Mouse (Mus musculus) thymus, postnatal 4 days (tissue): ENCODE measurements around the gene Abcb9.
A peak's percentile ranks its signal among the peaks of the same experiment; 100 is the strongest.

Source experiments
- DNase-seq: peaks from one replicate; pipeline ENCODE4 v3.0.0; 2021

The Abcb9 gene

DNA sequence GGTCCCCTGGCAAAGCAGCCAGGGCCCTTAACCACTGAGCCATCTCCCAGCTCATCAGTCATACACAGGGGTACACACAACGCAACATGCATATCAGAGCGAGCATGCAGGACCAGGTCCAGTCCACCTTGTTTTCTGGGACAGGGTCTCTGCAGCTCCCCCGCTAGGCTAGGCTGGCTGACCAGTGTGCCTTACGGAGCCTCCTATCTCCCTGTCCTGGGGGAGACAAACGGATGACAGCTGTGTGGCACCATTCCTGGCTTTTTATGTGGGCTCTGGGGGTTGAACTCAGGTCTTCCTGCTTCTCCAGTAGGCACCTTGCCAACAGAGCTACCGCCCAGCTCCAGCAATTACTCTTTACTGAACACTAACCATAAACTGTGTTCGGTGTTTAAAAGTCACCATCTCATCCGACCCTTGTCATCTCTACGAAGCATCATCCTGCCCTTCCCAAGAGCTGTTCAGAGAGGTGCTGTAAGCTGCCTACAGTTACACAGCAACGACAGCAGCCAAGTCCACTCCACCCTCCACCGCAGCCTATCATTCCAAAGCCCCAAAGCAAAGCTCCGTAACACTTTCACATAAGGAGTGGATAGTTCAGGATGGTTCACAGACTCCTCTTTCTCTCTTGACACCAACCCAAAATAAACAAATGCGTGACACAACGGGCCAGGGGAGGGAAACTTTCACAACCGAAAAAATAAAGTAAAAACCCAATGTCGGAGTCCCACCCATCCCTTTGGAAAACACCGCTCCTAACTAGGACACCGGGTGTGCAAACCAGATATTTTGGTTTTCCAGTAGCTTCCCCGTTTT, 66.2 kb downstream of the Abcb9 start:
- DNase-seq: no peak

DNA sequence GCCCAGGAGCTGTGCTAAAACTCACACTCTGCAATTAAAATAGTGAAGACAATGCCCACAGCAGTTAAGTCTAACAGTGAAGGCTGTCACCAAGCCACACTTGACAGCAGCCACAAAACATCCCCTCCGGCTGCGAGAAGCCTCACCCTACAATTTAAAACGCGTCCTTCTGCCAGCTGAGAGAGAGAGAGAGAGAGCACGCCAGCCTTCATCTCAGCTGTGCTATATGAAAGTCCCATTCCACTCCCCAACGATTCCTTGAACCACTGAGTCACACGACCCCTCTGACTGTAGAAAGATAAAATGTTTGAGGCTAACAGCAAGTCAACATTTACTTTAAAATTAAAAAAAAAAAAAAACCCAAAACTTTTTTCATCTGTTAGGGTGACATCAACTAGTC, 66.9 kb downstream of the Abcb9 start:
- peak; percentile 49 for DNase-seq

DNA sequence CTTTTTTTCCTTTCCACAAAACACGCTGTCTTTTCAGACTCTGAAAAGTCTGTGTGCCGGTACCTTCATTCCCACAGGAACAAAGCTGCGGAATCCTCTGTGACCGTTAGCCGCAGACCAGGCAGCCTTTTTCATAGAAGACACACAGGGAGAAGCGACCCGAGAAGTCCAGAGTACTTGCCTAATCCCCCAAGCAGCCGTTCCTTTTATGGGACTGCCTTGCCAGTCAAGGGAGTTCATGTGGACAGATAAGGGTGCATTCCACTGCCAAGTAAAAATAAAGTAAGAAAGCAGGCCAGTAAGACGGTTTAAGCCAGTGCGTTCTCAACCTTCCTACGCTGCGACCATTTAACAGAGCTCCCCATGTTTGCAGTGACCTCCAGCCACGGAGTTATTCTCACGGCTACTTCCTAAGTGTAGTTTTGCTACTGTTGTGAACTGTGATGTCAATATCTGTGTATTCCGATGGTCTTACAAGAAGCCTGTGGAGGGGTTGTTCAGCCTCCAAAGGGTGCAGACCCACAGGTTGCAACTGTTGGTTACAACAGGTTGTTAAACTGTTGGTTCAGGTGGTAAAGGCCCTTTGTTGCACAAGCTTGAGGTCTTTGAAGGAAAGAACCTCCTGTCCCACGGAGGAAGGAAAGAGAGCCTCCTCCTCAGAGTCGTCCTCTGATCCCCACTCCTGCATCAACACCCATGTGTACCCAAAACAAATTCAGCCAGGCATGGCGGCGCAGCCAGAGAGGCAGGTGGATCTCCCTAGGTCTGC, 67.7 kb downstream of the Abcb9 start:
- no peak for DNase-seq

DNA sequence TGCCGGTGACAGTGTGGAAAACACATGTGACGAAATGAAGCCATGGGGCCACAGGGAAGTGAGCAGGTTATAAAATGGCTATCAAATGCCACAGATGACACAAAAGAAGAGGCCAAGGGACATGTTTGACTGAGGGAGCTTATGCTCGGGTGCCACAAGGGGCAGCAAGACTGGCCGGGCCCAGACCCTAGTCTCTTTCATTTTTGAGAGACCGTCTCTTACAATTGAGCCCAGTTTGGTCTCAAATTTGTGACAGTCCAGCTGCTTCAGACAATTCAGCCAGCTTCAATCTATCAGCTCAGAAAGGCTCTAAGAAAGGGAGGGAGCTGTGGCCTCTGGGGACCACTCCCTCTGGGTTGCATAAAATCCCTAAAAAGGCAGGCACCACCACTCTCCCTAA, 69.0 kb downstream of the Abcb9 start:
- no peak for DNase-seq

DNA sequence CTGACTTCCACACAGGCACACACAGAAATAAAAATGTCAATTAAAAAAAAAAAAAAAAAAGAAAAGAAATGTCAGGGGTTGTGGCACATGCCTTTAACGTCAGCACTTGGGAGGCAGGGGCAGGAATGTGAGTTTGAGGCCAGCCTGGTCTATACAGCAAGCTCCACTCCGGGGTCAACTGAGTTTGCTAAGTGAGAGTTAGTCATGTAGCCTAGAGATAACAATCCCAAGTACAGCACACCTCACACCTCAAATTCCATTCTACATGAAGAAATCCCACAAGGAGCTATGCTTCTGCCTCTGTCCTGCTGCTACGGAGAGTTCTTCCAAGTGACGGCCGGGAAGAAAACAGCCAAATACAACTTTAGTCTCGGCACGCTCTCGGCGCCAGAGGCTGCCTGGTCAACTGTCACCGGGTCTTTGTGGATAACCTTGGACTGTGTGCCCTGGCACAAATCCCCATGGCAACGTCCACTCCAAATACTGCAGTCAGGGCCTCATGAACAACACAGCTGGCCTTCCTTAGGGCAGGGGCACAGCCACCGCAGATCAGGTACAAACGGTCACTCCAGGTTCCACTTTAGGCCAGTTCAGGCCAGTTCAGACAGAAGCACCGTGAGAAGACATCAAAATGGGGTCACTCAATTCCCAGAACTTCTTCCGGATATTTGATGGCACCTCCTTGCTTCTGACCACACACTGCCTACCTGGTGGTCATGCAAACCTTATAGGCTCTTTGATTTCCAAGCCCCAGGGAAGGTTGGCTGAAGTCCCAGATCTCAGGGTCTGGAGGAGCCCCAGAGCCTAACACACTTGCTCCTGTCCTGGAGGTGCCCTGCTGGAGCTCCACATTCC, 69.8 kb downstream of the Abcb9 start:
- DNase-seq: no peak

DNA sequence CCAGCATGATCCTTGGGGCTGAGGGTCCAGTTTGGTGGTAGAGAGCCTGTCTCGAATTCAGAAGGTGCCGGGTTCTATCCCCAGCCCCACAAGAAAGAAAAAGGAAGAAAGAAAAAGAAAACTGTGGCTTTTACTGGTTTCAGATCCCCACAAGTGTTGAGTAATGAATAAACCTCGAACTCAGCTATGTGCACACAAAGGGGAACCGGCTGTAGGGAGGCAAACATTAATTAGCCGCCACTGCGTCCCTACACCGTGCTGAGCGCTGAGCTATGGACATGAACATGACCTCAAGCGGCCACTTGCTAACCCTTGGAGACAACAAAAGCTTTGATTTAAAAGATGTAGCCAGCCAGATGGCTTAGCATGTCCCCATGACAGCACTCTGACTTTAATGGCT, 70.5 kb downstream of the Abcb9 start:
- DNase-seq: no peak

DNA sequence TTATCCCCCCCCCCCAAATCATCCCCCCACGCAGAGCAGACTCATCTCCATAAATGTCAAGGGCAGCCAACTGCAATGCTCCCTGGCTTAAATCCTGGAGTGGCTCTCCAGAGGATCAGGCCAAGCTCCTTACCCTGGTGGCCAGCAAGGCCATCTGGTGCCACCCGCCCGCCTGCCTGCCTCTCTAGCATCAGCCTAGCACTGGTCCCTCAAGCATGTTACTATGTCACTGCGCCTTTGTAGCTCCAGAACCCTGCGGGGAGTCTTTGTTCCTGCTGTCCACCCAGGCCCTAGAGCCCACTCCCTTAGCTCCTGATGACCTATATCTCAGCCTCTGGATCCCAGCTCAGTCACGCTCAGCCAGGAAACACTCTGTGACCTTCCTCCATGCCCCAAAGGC, 70.9 kb downstream of the Abcb9 start:
- no peak for DNase-seq

DNA sequence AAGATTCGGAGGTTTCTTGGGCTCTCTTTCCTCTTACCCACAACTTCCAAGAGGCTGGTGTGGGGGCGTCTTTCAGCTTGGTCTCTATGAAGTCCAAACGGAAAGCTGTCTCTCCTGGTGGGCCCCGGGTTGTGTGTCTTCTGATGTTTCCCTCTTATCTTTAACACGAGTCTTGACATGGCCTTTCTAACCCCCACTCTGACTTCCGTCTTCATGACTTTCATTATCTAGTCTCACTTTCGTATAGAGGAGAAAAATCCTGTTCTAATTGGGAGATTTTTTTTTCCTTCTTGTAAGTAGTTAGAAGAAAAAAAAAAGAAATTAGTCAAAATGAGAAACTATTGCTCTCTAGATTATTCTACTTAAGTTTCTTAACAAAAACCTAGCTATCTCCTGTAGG, 73.2 kb downstream of the Abcb9 start:
- no peak for DNase-seq

DNA sequence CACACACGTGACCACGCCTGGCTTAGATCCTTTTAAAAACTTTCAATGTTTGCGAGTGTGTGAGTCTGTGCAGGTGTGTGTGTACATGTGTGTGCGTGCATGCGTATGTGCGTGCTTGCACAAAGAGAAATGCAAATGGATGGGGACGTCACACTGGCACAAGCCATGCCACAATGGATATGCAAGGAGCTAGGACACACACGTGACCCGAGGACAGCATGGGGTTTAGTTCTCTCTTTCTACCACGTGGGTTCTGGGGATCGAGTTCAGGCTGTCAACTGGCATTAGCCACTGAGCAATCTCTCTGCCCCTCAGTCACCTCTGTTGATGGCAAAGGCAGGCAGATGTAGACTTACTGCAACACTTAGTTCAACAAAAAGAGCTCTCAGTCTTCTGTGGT, 73.9 kb downstream of the Abcb9 start:
- no peak for DNase-seq

DNA sequence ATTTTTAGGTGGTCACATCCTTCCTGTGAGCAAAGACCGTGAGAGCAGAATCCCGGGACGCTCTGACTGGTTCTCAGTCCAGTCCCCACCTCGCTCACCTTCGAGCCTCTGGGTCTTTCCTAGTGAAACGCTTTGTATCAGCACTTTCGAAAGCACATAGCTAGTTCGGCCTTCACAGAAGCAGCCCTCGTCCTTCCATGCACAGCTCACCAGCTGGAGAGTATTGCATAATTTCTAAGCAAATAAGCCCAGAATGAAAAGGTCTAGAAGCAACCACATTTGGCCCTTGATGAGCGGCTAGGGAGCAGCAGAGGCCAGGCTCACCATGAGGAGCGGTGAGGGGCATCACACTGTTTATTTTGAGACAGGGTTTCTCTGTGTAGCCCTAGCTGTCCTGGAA, 74.5 kb downstream of the Abcb9 start:
- DNase-seq: no peak

DNA sequence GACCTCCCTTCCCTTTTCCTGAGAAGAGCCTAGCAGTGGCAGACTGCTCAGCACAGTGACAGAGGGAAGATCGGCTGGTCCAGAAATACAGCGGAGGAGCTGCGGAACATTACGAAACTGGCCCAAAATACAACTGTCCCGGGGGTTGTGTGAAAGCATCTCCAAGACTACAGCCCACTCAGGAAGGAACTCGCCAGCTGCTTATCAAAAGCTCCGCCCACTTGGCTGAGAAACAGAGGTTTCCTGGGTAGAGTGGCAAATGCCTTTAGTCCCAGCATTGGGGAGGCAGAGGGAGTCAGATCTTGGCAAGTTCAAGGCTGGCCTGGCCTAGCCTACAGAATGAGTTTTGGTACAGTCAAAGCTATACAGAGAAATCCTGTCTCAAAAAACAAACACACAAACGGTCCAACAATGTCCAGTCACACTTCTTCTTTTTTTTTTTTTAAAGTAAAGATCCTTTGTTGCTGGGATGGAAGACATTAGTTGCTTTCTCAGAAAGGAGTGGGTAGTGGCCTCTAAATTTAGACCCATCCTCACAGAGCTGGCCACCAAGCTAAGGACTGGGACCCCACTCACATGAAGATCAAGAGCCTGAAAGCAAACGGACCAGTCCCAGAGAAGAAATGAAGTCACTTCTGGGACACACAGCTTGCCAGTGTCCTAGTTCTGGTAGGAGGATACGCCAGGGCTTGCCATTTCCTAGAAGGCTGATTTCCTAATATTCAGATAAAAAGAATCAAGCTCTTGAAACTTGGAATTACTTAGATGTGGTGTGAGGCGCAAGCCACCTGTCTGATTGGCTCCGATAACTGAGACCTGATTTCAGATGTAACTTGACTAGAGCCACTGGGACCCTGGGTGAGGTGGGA, 76.0 kb downstream of the Abcb9 start:
- peak; percentile 63 for DNase-seq

DNA sequence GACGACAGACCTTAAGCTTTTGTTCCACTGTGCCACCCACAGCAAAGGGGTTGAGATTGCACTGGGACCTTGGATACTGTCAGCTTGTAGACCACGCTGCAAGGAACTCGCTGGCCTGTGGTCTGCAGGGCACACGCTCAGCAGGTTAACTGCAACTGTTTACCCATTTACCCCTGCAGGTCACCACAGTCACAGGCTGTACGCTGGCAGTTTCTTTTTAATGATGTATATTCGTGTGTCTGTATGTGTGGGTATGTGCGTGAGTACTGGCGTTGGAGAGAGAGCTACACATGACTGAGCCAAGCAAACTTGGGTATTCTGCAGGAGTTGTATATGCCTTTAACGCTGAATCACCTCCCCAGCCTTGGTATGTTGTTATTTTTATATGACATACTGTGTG, 76.9 kb downstream of the Abcb9 start:
- no peak for DNase-seq

DNA sequence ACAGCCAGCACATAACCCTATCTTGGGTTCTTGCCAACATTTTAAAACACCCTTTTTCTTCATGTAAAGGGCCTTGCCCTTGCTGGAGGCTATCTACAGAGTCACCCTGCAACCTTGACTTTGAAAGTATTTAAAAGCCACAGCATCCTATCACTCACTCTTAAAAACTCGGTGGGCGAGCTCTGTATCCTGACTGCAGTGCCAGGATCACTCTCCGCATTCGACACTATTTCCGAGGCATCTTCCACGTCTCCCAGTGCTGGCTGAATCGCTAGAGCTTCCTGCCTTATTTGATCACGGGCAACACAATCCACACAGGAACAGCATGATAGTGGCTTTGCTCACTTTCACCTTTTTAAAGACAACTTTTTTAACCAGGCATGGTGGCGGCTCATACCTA, 77.7 kb downstream of the Abcb9 start:
- DNase-seq: no peak

DNA sequence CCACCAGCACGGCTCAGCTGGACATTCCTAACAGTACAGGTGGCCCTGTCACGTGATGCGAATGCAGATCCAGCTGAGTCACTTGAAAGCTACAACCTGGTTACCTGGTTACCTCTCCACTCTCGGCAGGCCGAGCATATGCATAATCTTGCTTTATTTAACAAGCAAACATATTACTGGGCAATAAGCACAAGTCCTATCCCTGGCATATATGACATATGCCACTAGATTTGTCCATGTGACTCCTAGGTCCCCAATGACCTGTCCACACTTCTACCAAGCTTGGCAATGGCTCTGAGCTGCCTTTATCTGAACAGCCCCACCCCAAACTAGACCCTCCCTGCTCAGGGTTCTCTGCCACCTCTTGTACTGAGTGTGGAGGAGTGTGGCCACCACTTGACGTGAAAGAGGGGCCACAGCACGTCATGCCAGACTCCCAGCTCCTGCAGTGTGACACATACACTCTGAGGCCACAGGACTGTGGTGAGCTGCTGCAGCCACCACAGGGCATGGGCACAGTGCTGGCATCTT, 79.2 kb downstream of the Abcb9 start:
- no peak for DNase-seq

DNA sequence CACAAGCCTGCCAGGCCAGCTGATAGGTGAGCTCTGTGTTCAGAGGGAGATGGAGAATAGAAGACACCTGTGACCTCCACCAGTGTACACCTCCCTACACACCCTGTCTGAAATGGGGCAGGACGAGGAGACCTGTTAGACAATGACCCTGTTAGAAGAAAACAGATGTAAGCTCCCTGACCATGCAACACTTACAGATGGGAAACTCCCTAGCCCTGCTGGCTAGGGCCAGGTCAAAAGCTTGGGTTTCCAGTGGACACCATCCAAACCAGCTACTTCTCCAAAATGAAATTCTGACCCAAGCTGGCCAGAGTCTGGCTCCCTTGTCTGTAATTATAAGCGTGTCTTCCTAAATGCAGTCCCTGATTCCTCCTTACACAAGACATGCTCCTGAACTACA, 79.9 kb downstream of the Abcb9 start:
- no peak for DNase-seq

DNA sequence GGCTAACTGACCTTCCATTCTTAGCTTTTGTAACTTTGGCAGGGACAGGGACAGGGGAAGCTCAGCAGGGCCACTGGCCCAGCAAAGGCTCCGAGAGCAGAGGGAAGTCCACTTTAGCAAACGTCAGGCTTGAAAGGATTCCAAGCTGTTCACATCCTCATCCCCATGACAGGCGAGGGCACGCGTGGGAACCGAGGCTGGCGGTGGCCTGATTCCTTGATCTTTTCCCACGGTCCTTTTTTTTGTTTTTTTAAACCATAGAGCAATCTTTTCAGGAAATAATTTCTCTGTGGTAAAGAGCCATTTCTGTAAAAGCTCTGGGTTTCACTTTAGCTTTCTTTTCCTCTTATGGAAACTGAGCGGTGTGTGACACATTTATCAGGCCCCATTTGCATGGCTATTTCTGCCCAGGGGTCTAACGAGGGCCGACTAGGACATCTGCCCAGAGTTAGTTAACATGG, 80.8 kb downstream of the Abcb9 start:
- no peak for DNase-seq

DNA sequence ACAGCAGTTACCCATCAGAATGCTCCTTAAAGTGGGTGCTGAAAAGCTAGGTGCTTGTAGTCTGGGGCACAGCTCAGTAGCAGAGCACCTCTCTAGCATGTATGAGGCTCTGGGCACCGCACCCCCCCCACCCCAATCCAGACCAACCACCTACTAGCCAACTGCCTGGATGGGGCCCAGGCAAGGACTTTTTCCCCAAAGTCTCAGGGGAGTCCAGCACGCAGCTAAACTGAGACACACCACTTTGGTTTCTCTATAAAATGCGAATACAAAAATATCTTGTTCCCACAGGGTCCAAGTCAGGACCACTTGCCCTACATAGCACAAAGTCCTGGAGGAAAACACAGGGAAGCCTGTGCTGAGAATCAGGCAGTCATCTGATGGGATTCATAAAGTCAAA, 81.4 kb downstream of the Abcb9 start:
- DNase-seq: no peak

DNA sequence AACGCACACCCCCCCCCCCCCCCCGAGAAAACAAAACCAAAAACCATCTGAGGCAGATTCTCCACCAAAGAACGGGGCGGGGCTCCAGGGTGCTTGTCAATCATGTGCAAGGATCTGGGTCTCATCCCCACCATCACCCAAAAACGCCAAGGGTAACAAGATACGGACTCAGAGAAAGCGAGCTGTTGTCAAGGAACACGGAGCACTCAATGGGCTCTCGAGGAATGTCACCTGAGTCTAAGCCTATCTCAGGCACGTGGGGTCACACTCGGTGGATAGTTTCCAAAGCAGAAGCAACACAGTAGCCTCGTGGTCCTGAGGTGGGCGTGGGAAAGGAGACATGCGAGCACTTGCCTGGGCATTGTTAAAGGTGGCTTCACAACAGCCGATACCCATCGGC, 81.9 kb downstream of the Abcb9 start:
- DNase-seq: no peak

DNA sequence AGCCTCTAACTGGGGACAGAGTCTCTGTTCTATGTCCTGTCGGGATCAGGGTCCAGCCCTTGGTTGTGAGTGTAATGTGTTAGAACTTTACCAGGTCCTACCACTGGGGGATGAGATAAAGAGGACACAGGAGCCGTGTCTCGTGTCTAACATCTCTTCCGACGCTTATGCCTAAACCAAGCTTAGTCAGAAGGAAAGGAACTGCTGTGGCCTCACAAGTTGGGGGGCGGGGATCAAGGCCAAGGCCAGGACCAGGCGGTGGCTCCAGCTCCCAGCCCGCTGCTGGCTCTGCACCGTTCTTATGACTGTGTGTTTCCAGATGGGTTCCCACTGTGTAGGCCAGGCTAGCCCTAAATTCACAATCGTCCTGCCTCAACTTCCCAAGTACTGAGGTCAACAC, 82.7 kb downstream of the Abcb9 start:
- no peak for DNase-seq

DNA sequence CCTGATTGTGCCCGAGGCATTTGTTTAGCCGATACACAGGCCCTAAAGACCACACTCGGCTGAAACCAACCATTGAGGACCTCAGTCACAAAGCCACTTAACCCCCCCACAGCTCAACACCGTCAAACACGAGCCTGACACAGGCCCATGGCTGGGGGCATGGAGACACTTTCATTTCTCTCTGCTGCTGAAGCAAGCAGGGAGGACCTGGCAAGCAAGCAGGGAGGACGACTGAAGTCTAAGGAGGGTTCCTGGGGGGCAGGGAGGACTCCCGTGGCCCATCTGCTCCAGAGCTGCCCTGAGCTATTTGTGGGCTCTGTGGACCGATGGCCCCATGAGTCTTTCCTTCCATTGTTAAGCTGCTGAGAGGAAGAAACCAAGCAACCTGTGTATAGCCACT, 83.7 kb downstream of the Abcb9 start:
- DNase-seq: no peak
